ENCODE assay signal across 8 mouse cellular contexts in genomic region chr3:21479021-21479795, GRCm38 (mm10).
DNase-seq lines count a peak whose midpoint lies in the region; ATAC-seq and TF ChIP-seq lines count a peak whose summit lies in the region.

No protein-coding gene starts in this region.

- no peak for TF ChIP-seq POLR2A in myocyte (IDR thresholded peaks at IDR 0.05; ENCODE audit: insufficient read length, low read depth)

- ATAC-seq in activated CD4-positive, CD25-positive, alpha-beta regulatory T cell, adult 4 months: no peak
- ATAC-seq in erythroid progenitor cell, adult 5-6 weeks (replicated peaks; ENCODE audit: low FRiP score, poor library complexity, severe bottlenecking): no peak

- H3ac ChIP-seq in myocyte (ENCODE audit: control insufficient read depth, insufficient read length): no peak overlapping the region

- peak overlapping the region; percentile 0 for H3K4me2 ChIP-seq in myocyte (ENCODE audit: low read depth)

- H3K36me3 ChIP-seq in myocyte (ENCODE audit: control insufficient read depth, insufficient read depth): no peaks in the 10 kb centered on the region

- no peaks in the 10 kb centered on the region for H3K79me2 ChIP-seq in myocyte (ENCODE audit: control insufficient read depth, insufficient read depth)

- no peaks in the 10 kb centered on the region for H3K27me3 ChIP-seq in myocyte (ENCODE audit: control insufficient read depth, insufficient read depth, insufficient read length)

- no peak overlapping the region for H3K4me3 ChIP-seq in myocyte

- DNase-seq in urinary bladder, postnatal 14 days (ENCODE audit: low spot score): peak; percentile 60
- DNase-seq in urinary bladder, postnatal 10 days (ENCODE audit: low spot score): no peak
- DNase-seq in gastrocnemius, postnatal 36 days: peak; percentile 38 to 48
- peak; percentile 17 for DNase-seq in kidney, adult 18-20 months
- DNase-seq in left cerebral cortex, postnatal 36 days (ENCODE audit: low spot score in 2 of 2): peak; percentile 78 to 83

- intact Hi-C loops in gastrocnemius, postnatal 36 days (cut with DNase I): no loop called here
- intact Hi-C loops in left cerebral cortex, postnatal 36 days (cut with DNase I): loop anchor here (5.0 to 10.0 kb wide), 2 partner anchors 83 to 654 kb away; no protein-coding TSS in a partner anchor

TF ChIP-seq in myocyte, 11 proteins besides CTCF, POLR2A, EP300 and RAD21:
- TF ChIP-seq SRF (IDR thresholded peaks at IDR 0.05; ENCODE audit: control insufficient read depth, insufficient read length, low read depth) (no peak), CEBPB (IDR thresholded peaks at IDR 0.05; ENCODE audit: insufficient read depth, poor library complexity, severe bottlenecking) (no peak), MAX (IDR thresholded peaks at IDR 0.05; ENCODE audit: low read depth) (no peak), E2F4 (IDR thresholded peaks at IDR 0.05; ENCODE audit: insufficient read depth) (no peak), MYOG (IDR thresholded peaks at IDR 0.05; ENCODE audit: control insufficient read depth in 1 of 3, insufficient read depth in 1 of 3, insufficient read length in 2 of 3, low read depth in 2 of 3) (no peak), MYOD1 (IDR thresholded peaks at IDR 0.05; ENCODE audit: control insufficient read depth in 1 of 3, insufficient read length in 2 of 3, low read depth in 2 of 3) (no peak), REST (IDR thresholded peaks at IDR 0.05; ENCODE audit: insufficient read depth, insufficient read length) (no peak), TCF12 (IDR thresholded peaks at IDR 0.05; ENCODE audit: insufficient read depth, poor library complexity, severe bottlenecking) (no peak)
